Mouse (Mus musculus): ENCODE measurements around the gene Cd2. TPM values are rescaled to one million over a fixed set of nuclear protein-coding genes. Genes with fewer than 3 reads are reported as not detected.

Gene Cd2
- polyA plus RNA-seq, 1 experiment from 2014 or later: not detected

- no peak overlapping the region for H3K27ac ChIP-seq
- no peaks in the 10 kb centered on the region for H3K9me3 ChIP-seq
- H3K4me1 ChIP-seq (replicated peaks): peaks cover 10% of the 10 kb centered on the region; the same call in 1 of the 2 replicates
- H3K36me3 ChIP-seq: no peaks in the 10 kb centered on the region
- no peak overlapping the region for H3K4me2 ChIP-seq
- 70% methylated on average over 4 of the region's 4 CpGs for WGBS
- no peaks in the 10 kb centered on the region for H3K27me3 ChIP-seq
- no peak overlapping the region for H3K9ac ChIP-seq (replicated peaks)
- no peak for ATAC-seq (ENCODE audit: insufficient number of reproducible peaks, insufficient read depth, low FRiP score, low TSS enrichment, low read depth)
- H3K4me3 ChIP-seq (replicated peaks): no peak overlapping the region
Observed at GRCm38 (mm10) chr3:101281841-101282240, 5.9 kb downstream of the Cd2 start.

DNA sequence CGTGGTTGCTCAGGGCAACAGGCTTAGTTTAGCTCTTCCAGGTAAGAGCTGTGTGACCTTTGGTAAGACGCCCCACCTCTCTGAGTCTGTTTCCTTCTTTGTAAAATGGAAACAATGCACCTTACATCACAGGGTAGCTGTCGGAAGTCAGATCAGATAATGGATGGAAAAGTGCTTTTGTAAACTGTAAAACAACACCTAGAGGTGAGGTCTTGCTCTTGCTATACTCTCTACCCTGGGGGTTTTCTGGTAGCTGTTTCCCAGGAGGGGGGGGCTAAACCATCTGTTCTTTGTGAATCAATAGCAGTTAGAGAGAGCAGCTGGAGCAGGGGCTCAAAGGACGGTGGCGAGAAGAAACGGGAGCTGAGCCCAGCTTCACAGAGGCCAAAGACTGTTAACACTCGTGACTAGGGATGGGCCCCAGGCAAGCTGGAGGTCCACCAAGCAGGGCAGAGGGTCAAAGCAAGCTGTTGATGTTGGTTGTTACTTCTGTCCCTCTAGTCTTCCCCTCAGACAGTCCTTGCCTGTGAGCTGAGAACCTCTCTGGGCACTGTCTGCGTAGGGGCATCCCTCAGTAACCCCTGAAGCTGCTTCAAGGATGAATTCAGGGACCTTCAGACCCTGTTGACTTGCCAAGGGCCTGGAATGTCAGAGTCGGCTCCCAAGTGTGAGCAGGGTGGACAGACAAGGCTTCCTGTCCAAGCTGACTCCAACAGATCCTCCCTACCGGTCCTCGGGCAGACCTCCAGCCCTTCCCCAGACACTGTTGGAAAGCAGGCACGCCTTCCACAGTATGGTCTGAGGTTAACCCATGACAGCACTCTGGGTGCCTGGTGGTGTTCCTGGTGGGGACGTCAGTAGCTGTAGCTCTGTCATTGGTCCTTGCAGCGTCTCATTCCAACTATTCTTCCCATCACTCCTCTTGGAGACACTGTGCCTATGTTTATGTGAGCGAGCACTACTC is 7.1 kb downstream of the Cd2 start:
- Histone ChIP-seq H3K4me1 (replicated peaks) (peaks cover 10% of the 10 kb centered on the region; the same call in 1 of the 2 replicates), H3K27me3 (no peaks in the 10 kb centered on the region), H3K9ac (replicated peaks) (no peak overlapping the region), H3K4me3 (replicated peaks) (no peak overlapping the region), H3K36me3 (no peaks in the 10 kb centered on the region), H3K9me3 (no peaks in the 10 kb centered on the region), H3K27ac (0 out of 2 replicates have a peak overlapping the region, but pooled peaks have one; percentile 7), H3K4me2 (no peak overlapping the region)
- 0 out of 2 replicates have a peak, but pooled peaks have one; percentile 52 for ATAC-seq (ENCODE audit: insufficient number of reproducible peaks, insufficient read depth, low FRiP score, low TSS enrichment, low read depth)
- 55% methylated on average over 15 of the region's 15 CpGs for WGBS

DNA sequence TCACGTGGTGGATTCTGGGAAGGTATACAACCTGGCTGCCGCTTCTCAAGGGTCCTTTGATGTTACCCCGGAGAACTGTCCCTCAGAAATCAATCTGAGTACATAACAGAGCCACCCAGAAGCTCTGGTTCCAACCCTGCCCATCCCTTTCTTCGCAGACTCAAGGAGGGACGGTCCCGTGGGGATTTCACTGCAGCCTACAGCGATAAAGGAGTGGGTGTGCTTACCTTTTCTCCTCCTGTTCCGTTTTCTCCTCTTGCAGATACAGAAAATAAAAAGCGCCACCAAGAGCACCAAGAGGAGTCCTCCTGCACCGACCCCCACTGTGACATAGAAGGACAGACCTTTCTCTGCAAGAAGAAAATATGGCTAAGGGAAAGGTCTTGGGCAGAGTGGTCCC is 8.2 kb downstream of the Cd2 start:
- Histone ChIP-seq H3K4me3 (replicated peaks) (no peak overlapping the region), H3K36me3 (no peaks in the 10 kb centered on the region), H3K27ac (no peak overlapping the region), H3K4me2 (no peak overlapping the region), H3K27me3 (no peaks in the 10 kb centered on the region), H3K9ac (replicated peaks) (no peak overlapping the region), H3K4me1 (replicated peaks) (peaks cover 10% of the 10 kb centered on the region; the same call in 1 of the 2 replicates), H3K9me3 (no peaks in the 10 kb centered on the region)
- ATAC-seq (ENCODE audit: insufficient number of reproducible peaks, insufficient read depth, low FRiP score, low TSS enrichment, low read depth): no peak
- WGBS: 70% methylated on average over 10 of the region's 10 CpGs

DNA sequence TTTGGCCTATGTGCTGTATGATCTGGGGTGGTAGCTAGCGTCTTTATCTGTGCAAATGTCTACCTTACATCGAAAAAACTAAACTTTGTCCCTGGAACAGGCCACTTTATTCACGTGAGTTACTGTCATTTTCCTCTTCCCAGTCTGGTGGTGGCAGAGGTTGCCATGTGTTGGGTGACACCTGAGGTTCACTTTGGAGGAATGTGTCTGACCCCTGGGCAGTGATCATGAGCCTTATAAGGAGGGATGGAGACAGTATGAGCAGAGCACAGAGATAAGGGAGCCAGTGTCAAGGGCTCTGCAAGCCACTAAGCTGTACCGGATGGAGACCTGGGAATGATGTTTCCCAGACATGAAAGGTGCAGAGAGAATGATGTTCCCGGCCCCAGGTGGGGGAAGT is 9.3 kb downstream of the Cd2 start:
- Histone ChIP-seq H3K9ac (replicated peaks) (no peak overlapping the region), H3K36me3 (no peaks in the 10 kb centered on the region), H3K4me3 (replicated peaks) (no peak overlapping the region), H3K4me2 (no peak overlapping the region), H3K27me3 (no peaks in the 10 kb centered on the region), H3K27ac (no peak overlapping the region), H3K4me1 (replicated peaks) (peaks cover 10% of the 10 kb centered on the region; the same call in 1 of the 2 replicates), H3K9me3 (no peaks in the 10 kb centered on the region)
- WGBS: 81% methylated on average over 5 of the region's 5 CpGs
- ATAC-seq (ENCODE audit: insufficient number of reproducible peaks, insufficient read depth, low FRiP score, low TSS enrichment, low read depth): no peak

- ATAC-seq (ENCODE audit: insufficient number of reproducible peaks, insufficient read depth, low FRiP score, low TSS enrichment, low read depth): no peak
- H3K36me3 ChIP-seq: no peaks in the 10 kb centered on the region
- no peaks in the 10 kb centered on the region for H3K9me3 ChIP-seq
- no peaks in the 10 kb centered on the region for H3K27me3 ChIP-seq
- peaks cover 10% of the 10 kb centered on the region; the same call in 1 of the 2 replicates for H3K4me1 ChIP-seq (replicated peaks)
- H3K4me2 ChIP-seq: no peak overlapping the region
- H3K9ac ChIP-seq (replicated peaks): no peak overlapping the region
- H3K27ac ChIP-seq: no peak overlapping the region
- WGBS: 77% methylated on average over 4 of the region's 4 CpGs
- no peak overlapping the region for H3K4me3 ChIP-seq (replicated peaks)
Observed at GRCm38 (mm10) chr3:101277830-101278229, 9.9 kb downstream of the Cd2 start.

DNA sequence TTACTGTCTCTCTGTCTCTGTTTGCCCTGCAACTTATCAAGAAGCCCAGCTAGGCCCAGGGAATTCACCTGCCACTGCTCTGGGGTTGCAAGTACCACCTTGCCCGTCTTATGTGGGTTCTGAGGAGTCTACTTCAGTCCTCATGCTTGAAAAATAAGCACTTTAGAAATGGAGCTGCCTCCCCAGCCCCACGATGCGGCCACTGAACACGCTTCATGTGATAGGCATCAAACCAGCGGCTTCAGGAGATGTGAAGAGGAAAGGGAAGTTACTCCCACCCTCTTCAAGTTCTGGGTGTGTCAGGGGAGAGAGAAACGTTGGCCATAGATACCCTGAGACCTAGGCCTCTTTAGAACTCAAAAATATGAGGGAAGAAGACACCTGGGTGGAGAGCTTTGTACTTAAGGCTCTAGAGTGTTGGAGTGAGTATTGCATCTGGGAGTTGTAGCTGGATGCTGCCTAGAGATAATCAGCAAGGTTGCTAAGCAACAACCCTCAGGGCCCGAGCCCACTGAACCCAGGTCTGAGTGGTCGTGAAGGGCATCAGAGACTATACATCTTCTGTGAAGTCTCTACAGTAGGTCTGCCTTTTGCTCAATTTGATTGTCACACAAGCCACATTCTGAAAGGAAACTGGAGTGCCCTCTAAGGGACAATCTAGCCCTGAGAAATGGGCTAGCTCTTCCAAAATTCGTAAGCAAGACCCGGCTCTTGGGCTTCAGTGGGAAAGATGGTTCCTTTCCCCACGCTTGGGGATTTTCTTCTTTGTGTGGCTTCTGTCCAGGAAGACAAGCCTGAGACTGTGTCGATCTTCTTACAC is 11.0 kb downstream of the Cd2 start:
- 77% methylated on average over 12 of the region's 12 CpGs for WGBS
- Histone ChIP-seq H3K36me3 (no peaks in the 10 kb centered on the region), H3K4me2 (no peak overlapping the region), H3K9me3 (no peaks in the 10 kb centered on the region), H3K27me3 (no peaks in the 10 kb centered on the region), H3K4me1 (replicated peaks) (peaks cover 10% of the 10 kb centered on the region; the same call in 1 of the 2 replicates), H3K4me3 (replicated peaks) (no peak overlapping the region), H3K9ac (replicated peaks) (no peak overlapping the region), H3K27ac (no peak overlapping the region)
- no peak for ATAC-seq (ENCODE audit: insufficient number of reproducible peaks, insufficient read depth, low FRiP score, low TSS enrichment, low read depth)

GRCm38 (mm10) chr3:101275636-101276300 is 12.0 kb downstream of the Cd2 start:
- no peaks in the 10 kb centered on the region for H3K9me3 ChIP-seq
- no peak for ATAC-seq (ENCODE audit: insufficient number of reproducible peaks, insufficient read depth, low FRiP score, low TSS enrichment, low read depth)
- H3K4me2 ChIP-seq: no peak overlapping the region
- no peaks in the 10 kb centered on the region for H3K27me3 ChIP-seq
- peaks cover 3% of the 10 kb centered on the region; the same call in 1 of the 2 replicates for H3K4me1 ChIP-seq (replicated peaks)
- H3K27ac ChIP-seq: no peak overlapping the region
- H3K9ac ChIP-seq (replicated peaks): no peak overlapping the region
- WGBS: 83% methylated on average over 16 of the region's 16 CpGs
- no peak overlapping the region for H3K4me3 ChIP-seq (replicated peaks)
- H3K36me3 ChIP-seq: no peaks in the 10 kb centered on the region

GRCm38 (mm10) chr3:101274794-101275193 is 12.9 kb downstream of the Cd2 start:
- peaks cover 3% of the 10 kb centered on the region; the same call in 1 of the 2 replicates for H3K9me3 ChIP-seq
- ATAC-seq (ENCODE audit: insufficient number of reproducible peaks, insufficient read depth, low FRiP score, low TSS enrichment, low read depth): no peak
- H3K4me2 ChIP-seq: no peak overlapping the region
- no peak overlapping the region for H3K27ac ChIP-seq
- no peaks in the 10 kb centered on the region for H3K4me1 ChIP-seq (replicated peaks)
- no peaks in the 10 kb centered on the region for H3K36me3 ChIP-seq
- H3K9ac ChIP-seq (replicated peaks): no peak overlapping the region
- H3K27me3 ChIP-seq: no peaks in the 10 kb centered on the region
- H3K4me3 ChIP-seq (replicated peaks): no peak overlapping the region
- WGBS: 91% methylated on average over 3 of the region's 3 CpGs

DNA sequence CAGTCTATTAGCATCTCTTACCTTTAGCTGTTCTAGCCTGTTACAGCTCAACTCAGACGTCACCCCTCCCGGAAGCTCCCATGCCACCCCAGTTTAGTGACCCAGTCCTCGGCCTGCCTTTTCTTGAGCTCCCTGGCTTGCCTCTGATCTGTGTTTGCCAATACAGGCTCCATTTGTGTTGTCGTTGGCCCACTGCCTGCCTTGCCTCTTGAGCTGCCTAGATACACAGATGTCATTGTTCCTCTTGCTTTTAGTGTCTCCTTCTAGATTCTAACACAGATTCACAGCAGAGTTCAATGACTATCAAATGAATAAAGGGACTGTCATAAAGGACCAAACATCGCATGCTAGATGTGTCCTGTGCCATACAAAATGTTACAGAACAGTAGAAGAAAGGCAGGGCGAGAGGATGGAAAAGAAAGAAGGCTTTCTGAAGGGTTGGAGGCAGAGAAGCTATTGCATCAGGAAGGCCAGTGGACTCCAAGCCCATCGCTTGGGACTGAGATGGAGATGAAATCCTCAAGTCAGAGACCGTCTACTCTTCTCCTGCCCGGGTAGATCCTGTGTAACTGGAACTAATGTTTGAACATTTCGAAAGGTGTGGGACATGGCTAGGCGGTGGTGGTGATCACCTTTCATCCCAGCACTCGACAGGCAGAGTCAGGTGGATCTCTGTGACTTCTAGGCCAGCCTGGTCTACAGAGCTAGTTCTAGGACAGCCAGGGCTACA is 13.5 kb downstream of the Cd2 start:
- no peaks in the 10 kb centered on the region for H3K36me3 ChIP-seq
- no peaks in the 10 kb centered on the region for H3K27me3 ChIP-seq
- no peak overlapping the region for H3K9ac ChIP-seq (replicated peaks)
- no peak overlapping the region for H3K27ac ChIP-seq
- H3K4me1 ChIP-seq (replicated peaks): no peaks in the 10 kb centered on the region
- WGBS: 89% methylated on average over 12 of the region's 12 CpGs
- no peak overlapping the region for H3K4me2 ChIP-seq
- ATAC-seq (ENCODE audit: insufficient number of reproducible peaks, insufficient read depth, low FRiP score, low TSS enrichment, low read depth): no peak
- peaks cover 3% of the 10 kb centered on the region; the same call in 1 of the 2 replicates for H3K9me3 ChIP-seq
- no peak overlapping the region for H3K4me3 ChIP-seq (replicated peaks)

DNA sequence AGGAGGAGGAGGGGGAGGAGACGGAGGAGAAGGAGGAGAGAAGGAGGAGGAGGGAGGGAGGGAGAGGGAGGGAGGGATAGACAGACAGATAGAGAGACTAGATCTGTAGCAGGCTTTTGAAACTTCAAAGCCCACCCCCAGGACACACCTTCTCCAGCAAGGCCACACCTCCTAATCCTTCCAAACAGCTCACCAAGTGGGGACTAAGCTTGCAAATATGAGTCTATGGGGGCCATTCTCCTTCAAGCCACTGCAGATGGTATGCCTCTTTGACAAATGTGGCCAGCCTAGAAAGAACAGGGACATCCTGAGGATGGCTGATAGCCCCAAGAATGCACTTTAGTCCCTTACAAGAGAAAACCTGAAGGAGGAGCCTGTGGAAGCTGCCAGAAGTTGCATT is 15.6 kb downstream of the Cd2 start:
- Histone ChIP-seq H3K27ac (no peak overlapping the region), H3K36me3 (no peaks in the 10 kb centered on the region), H3K4me3 (replicated peaks) (no peak overlapping the region), H3K9ac (replicated peaks) (no peak overlapping the region), H3K4me2 (no peak overlapping the region), H3K4me1 (replicated peaks) (no peaks in the 10 kb centered on the region), H3K27me3 (no peaks in the 10 kb centered on the region), H3K9me3 (peaks cover 3% of the 10 kb centered on the region; the same call in 1 of the 2 replicates)
- 60% methylated on average over 1 of the region's 1 CpGs for WGBS
- ATAC-seq (ENCODE audit: insufficient number of reproducible peaks, insufficient read depth, low FRiP score, low TSS enrichment, low read depth): no peak

Measured in limb, embryonic 12.5 days (tissue).